ENCODE assay signal across 17 mouse cellular contexts in genomic region chr5:117111064-117111773, GRCm38 (mm10). TPM values are rescaled to one million over a fixed set of nuclear protein-coding genes. Genes with fewer than 3 reads are reported as not detected.
DNase-seq lines count a peak whose midpoint lies in the region; ATAC-seq and TF ChIP-seq lines count a peak whose summit lies in the region.
"Had no signal": no experiment of that assay in that cellular context is flagged by ENCODE, and none has a peak within 500 bp of the region (broad histone marks: within the 10 kb centered on the region; RNA-seq: fewer than 3 reads in every experiment).

No protein-coding gene starts in this region.

- no peak for DNase-seq in heart, adult 2 months
- DNase-seq in liver, embryonic 14.5 days (ENCODE audit: low read depth in 3 of 3, low spot score in 3 of 3): no peak
- peak; percentile 71 for DNase-seq in R1 (ENCODE audit: low read depth, low spot score)
- DNase-seq in kidney, postnatal 25 days: peak; percentile 50 to 78
- no peak for DNase-seq in spleen, adult 18-20 months
- DNase-seq in cerebellum, adult 11-12 months: no peak
- DNase-seq: B cell, adult 2 months; cerebellum, adult 8-10 months; lung, postnatal 36 days; midbrain, embryonic 14.5 days had no signal

- 0 out of 2 replicates have a peak, but pooled peaks cover 1% of the 10 kb centered on the region for H3K79me2 ChIP-seq in heart, adult 2 months (replicated peaks; ENCODE audit: control insufficient read depth, insufficient read depth, low read length)

- no peak overlapping the region for H3K27ac ChIP-seq in heart, adult 2 months
- H3K27ac ChIP-seq in heart, embryonic 11.5 days (ENCODE audit: low read depth, low read length): no peak overlapping the region
- no peak overlapping the region for H3K27ac ChIP-seq in liver, embryonic 14.5 days
- H3K27ac ChIP-seq in liver, embryonic 12.5 days: no peak overlapping the region
- H3K27ac ChIP-seq: hindbrain, embryonic 15.5 days; liver, embryonic 15.5 days; neural tube, embryonic 12.5 days had no signal

- no peak for TF ChIP-seq POLR2A in heart, adult 2 months (IDR thresholded peaks at IDR 0.05; ENCODE audit: insufficient read depth, low read depth, low read length)

- intact Hi-C loops in heart, adult 2 months (cut with DNase I): loop anchor here (10.0 kb wide), 1 partner anchor 274 kb away; the partner anchor contains the start of gene Rfc5

- WGBS in heart, adult 2 months: 86% methylated on average over 16 of the region's 16 CpGs
- 85% methylated on average over 16 of the region's 16 CpGs for WGBS in heart, embryonic 11.5 days (ENCODE audit: insufficient replicate concordance)
- WGBS in liver, embryonic 14.5 days (ENCODE audit: insufficient replicate concordance): 82% methylated on average over 16 of the region's 16 CpGs
- WGBS in liver, embryonic 12.5 days (ENCODE audit: insufficient replicate concordance): 81% methylated on average over 16 of the region's 16 CpGs

- TF ChIP-seq EP300 in heart, adult 2 months (IDR thresholded peaks at IDR 0.05; ENCODE audit: insufficient read depth, low read depth, low read length): no peak
- TF ChIP-seq EP300 in liver, embryonic 14.5 days (IDR thresholded peaks at IDR 0.05; ENCODE audit: low read depth): no peak

- H3K4me1 ChIP-seq in heart, adult 2 months (ENCODE audit: control insufficient read depth, insufficient read depth, low read length): peaks cover under 1% of the 10 kb centered on the region; the same call in 1 of the 2 replicates
- no peaks in the 10 kb centered on the region for H3K4me1 ChIP-seq in heart, embryonic 11.5 days (ENCODE audit: control insufficient read depth, insufficient read depth, low read length)
- peaks cover 5% of the 10 kb centered on the region in 2 experiments; a peak in 3 of 4 replicates for H3K4me1 ChIP-seq in liver, embryonic 14.5 days (replicated peaks; ENCODE audit: control insufficient read depth in 2 of 2, insufficient read depth in 2 of 2, low read length in 1 of 2)
- H3K4me1 ChIP-seq in liver, embryonic 12.5 days: peaks cover 9% of the 10 kb centered on the region

- H3K4me2 ChIP-seq in heart, embryonic 11.5 days: no peak overlapping the region
- H3K4me2 ChIP-seq in liver, embryonic 14.5 days (ENCODE audit: low read depth): no peak overlapping the region
- no peak overlapping the region for H3K4me2 ChIP-seq in liver, embryonic 12.5 days
- H3K4me2 ChIP-seq: hindbrain, embryonic 15.5 days; liver, embryonic 15.5 days; neural tube, embryonic 12.5 days had no signal

- H3K27me3 ChIP-seq in heart, adult 2 months (ENCODE audit: control insufficient read depth, insufficient read depth, low read length): no peaks in the 10 kb centered on the region
- no peaks in the 10 kb centered on the region for H3K27me3 ChIP-seq in heart, embryonic 11.5 days (ENCODE audit: control insufficient read depth, insufficient read depth, low read length)
- no peaks in the 10 kb centered on the region for H3K27me3 ChIP-seq in liver, embryonic 14.5 days (ENCODE audit: control insufficient read depth, insufficient read depth, low read length)
- no peaks in the 10 kb centered on the region for H3K27me3 ChIP-seq in liver, embryonic 12.5 days (replicated peaks)
- H3K27me3 ChIP-seq: hindbrain, embryonic 15.5 days; liver, embryonic 15.5 days; neural tube, embryonic 12.5 days; Patski had no signal

- H3K36me3 ChIP-seq in heart, adult 2 months (ENCODE audit: control insufficient read depth, insufficient read depth, low read length): no peaks in the 10 kb centered on the region
- peaks cover 16% of the 10 kb centered on the region for H3K36me3 ChIP-seq in heart, embryonic 11.5 days (ENCODE audit: control insufficient read depth, insufficient read depth, low read length)
- peaks cover 24% of the 10 kb centered on the region for H3K36me3 ChIP-seq in liver, embryonic 14.5 days (replicated peaks; ENCODE audit: control insufficient read depth, insufficient read depth, low read depth)
- peaks cover 76% of the 10 kb centered on the region for H3K36me3 ChIP-seq in liver, embryonic 12.5 days

- H3K9ac ChIP-seq in heart, adult 2 months (ENCODE audit: low read depth, low read length): no peak overlapping the region
- no peak overlapping the region for H3K9ac ChIP-seq in heart, embryonic 11.5 days (ENCODE audit: low read depth, low read length)
- H3K9ac ChIP-seq in liver, embryonic 14.5 days (replicated peaks): no peak overlapping the region
- no peak overlapping the region for H3K9ac ChIP-seq in liver, embryonic 12.5 days
- H3K9ac ChIP-seq: hindbrain, embryonic 15.5 days; liver, embryonic 15.5 days; neural tube, embryonic 12.5 days had no signal

- peak; percentile 34 for TF ChIP-seq CTCF in heart, adult 2 months (IDR thresholded peaks at IDR 0.05)
- peak; percentile 29 for TF ChIP-seq CTCF in liver, embryonic 14.5 days (IDR thresholded peaks at IDR 0.05; ENCODE audit: low read depth)

- no peaks in the 10 kb centered on the region for H3K9me3 ChIP-seq in heart, embryonic 11.5 days (replicated peaks; ENCODE audit: control insufficient read depth, low read length)
- no peaks in the 10 kb centered on the region for H3K9me3 ChIP-seq in liver, embryonic 14.5 days (ENCODE audit: control insufficient read depth, low read length)
- no peaks in the 10 kb centered on the region for H3K9me3 ChIP-seq in liver, embryonic 12.5 days (replicated peaks)
- H3K9me3 ChIP-seq: hindbrain, embryonic 15.5 days; liver, embryonic 15.5 days; neural tube, embryonic 12.5 days had no signal

- H3K4me3 ChIP-seq in heart, adult 2 months: no peak overlapping the region
- no peak overlapping the region for H3K4me3 ChIP-seq in heart, embryonic 11.5 days (ENCODE audit: low read depth, low read length)
- no peak overlapping the region for H3K4me3 ChIP-seq in liver, embryonic 14.5 days (ENCODE audit: insufficient read depth in 1 of 2, low read depth in 2 of 2, low read length in 2 of 2)
- no peak overlapping the region for H3K4me3 ChIP-seq in liver, embryonic 12.5 days
- H3K4me3 ChIP-seq: erythroblast, embryonic 14.5 days; hindbrain, embryonic 15.5 days; liver, embryonic 15.5 days; neural tube, embryonic 12.5 days had no signal

- ATAC-seq in heart, embryonic 11.5 days (replicated peaks; ENCODE audit: insufficient number of reproducible peaks, low FRiP score, low TSS enrichment): no peak
- no peak for ATAC-seq in liver, embryonic 14.5 days (ENCODE audit: insufficient read depth)
- no peak for ATAC-seq in liver, embryonic 12.5 days
- ATAC-seq: Patski had no signal

RNA-seq across cellular contexts. Expression of gene Suds3, which starts 4.7 kb away (rescaled TPM):
- total RNA-seq in heart, adult 2 months (2021): 100 to 1,000 TPM in 1 of 2 experiments, 10 to 100 TPM in 1; 76.8 to 112 TPM
- polyA plus RNA-seq in heart, adult 2 months (2012; rRNA removed): 44.7 and 55.9 TPM in 2 replicates
- 36.8 and 37.1 TPM in 2 replicates for polyA plus RNA-seq in heart, embryonic 11.5 days (2014; fragmentation: Nextera tagmentation; extraction: Ambion mirVana)
- 16.2 and 22.7 TPM in 2 replicates for polyA plus RNA-seq in liver, embryonic 14.5 days (2012; rRNA removed)
- polyA plus RNA-seq in liver, embryonic 14.5 days (2014; fragmentation: Nextera tagmentation; extraction: Ambion mirVana): 19.7 and 19.8 TPM in 2 replicates
- 61.2 and 66.4 TPM in 2 replicates for polyA plus RNA-seq in liver, embryonic 12.5 days (2016; fragmentation: Nextera tagmentation; extraction: Ambion mirVana)

RNA-seq across cellular contexts. Expression of gene Taok3, which starts 8.7 kb away (rescaled TPM):
- 1 to 10 TPM; 6.2 to 7.8 TPM for total RNA-seq in heart, adult 2 months (2021)
- 3.1 and 4.7 TPM in 2 replicates for polyA plus RNA-seq in heart, adult 2 months (2012; rRNA removed)
- 12.9 and 13.8 TPM in 2 replicates for polyA plus RNA-seq in heart, embryonic 11.5 days (2014; fragmentation: Nextera tagmentation; extraction: Ambion mirVana)
- polyA plus RNA-seq in liver, embryonic 14.5 days (2012; rRNA removed): 14.7 and 17.1 TPM in 2 replicates
- polyA plus RNA-seq in liver, embryonic 14.5 days (2014; fragmentation: Nextera tagmentation; extraction: Ambion mirVana): 43.3 and 50.2 TPM in 2 replicates
- polyA plus RNA-seq in liver, embryonic 12.5 days (2016; fragmentation: Nextera tagmentation; extraction: Ambion mirVana): 67.9 and 68.6 TPM in 2 replicates

Comparison
In these comparisons a context has a peak if more than half of its experiments do, and no peak if none do; other contexts are left out.
1. DNase-seq: peak in R1 (single experiment) and kidney, postnatal 25 days (2 of 2); none in heart, adult 2 months (0 of 2), liver, embryonic 14.5 days (0 of 3), spleen, adult 18-20 months (0 of 2) and cerebellum, adult 11-12 months (single experiment).